Mouse (Mus musculus) liver, embryonic 14.5 days (tissue): Measurements from ENCODE around the gene Camkk1.

Experiments used
- CTCF ChIP-seq: IDR thresholded peaks from 2 replicates; pipeline ENCODE4 v1.5.1; 2016; ENCODE audit warnings: antibody characterized with exemption, low read depth, control low read depth
- EP300 ChIP-seq: IDR thresholded peaks from 2 replicates; pipeline ENCODE4 v1.6.1; 2016; ENCODE audit warnings: antibody characterized with exemption, low read depth

DNA sequence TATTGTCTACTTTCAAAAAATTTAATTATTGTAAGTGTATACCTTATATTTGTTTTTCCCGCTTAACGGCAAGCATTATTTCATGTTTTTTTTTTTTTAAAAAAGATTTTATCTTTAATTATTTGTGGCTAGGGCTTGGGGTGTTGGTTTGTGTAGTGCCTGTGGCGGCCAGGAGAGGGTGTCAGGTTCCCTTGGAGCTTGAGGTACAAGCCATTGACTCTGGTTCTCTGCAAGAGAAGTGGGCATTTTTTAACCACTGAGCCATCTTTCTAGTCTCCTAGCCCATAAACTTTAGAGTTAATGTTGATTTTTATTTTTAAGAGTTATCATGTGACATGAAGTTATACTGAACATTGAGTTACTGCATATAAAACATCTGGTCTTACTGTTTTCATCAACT, 53.0 kb downstream of the Camkk1 start:
- TF ChIP-seq CTCF (peak; percentile 58), EP300 (no peak)
